Mouse (Mus musculus) gastrocnemius, postnatal 25 days (tissue): ENCODE measurements at regions not wholly inside any gene's neighbourhood (a gene's known extent, or its start where the extent isn't known, plus 50 kb on each side); places are given as distances from the start of the nearest gene placed in this dataset.

ENCODE experiments used
- DNase-seq: peaks from one replicate; pipeline ENCODE4 v3.0.0; 2022

GRCm38 (mm10) chr13:37503898-37504297 is 158.9 kb downstream of the Ly86 start:
- no peak for DNase-seq

GRCm38 (mm10) chr13:37504373-37504772 is 159.4 kb downstream of the Ly86 start:
- no peak for DNase-seq

DNA sequence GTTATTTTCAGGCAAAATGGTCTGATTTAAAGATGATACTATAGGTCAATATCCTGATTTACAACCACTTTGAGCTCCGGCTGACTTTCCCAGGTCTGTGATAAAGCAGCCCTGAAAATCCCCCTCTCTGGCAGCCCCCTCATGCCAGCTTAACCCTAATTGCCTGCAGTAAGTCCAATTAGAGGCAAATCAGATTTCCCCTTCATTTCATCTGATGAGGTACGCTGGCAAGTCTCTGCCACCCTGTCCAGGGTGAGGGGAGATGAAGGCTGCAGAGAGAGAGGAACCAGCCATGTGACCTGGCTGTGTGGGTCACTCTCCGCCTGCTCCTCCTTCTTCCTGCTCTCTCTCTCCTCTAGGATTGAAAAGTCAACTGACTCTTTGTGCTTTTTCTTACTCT is 160.6 kb downstream of the Ly86 start:
- DNase-seq, result no peak

DNA sequence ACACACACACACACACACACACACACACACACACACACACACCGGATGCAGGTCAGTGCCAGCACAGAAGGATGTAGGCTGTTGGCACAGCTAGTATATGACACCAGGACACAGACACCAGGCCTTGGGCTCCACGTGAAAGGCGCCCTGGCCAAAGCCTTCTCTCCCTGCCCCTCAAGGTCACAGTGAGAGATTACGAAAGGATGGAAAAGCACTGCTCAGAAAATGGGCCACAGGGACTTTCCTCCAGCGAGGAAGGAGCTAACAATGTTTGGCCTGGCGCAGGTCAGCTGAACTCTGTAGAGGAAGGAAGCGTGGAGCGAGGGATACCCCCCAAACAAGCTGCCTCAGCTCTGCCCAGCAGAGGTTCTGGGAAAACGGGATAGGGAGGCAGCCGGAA is 161.0 kb downstream of the Ly86 start:
- DNase-seq, result peak; percentile 30

GRCm38 (mm10) chr13:37506701-37507100 is 161.7 kb downstream of the Ly86 start:
- DNase-seq, result no peak

DNA sequence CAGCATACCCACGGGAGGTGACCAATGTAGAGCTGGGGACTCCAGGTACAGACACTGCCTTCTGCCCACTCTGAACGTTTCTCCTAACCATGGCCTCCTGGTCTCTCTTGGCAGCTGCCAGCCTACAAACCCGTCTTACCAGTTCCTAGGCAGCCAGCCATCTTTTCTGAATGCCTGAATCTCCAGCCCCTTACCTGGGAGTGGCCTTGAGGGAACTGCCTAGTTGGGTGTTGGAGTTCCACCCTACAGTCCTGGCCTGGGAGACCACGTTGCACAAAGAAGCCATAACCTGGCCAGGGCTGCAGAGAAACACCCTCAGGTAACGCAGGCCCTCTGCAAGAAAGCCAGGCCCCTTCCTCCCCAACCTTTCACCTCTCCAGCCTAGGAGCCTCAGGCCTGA is 162.1 kb downstream of the Ly86 start:
- no peak for DNase-seq

- peak; percentile 20 for DNase-seq
Measured at GRCm38 (mm10) chr13:37508385-37509351, 163.7 kb downstream of the Ly86 start.

GRCm38 (mm10) chr13:37509352-37509851 is 164.4 kb downstream of the Ly86 start:
- no peak for DNase-seq

DNA sequence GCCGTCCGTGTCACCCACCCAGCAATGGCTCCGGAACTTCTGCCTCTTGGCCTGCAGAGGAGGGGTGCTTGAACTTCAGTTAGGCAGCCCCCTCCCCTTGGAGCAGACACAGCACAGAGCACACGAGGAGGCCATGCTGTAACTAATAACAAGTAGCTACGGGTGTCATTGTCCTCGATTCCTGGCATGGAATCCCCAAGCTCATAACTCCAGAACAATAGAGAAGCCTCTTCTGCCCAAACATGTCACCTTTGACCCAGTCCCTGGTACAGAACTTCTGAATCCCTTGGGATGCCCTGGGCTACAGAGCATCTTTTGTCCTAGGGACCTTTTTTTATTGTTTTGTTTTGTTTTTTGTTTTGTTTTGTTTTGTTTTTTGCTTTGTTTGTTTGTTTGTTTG is 165.5 kb downstream of the Ly86 start:
- no peak for DNase-seq

- DNase-seq, result no peak
Measured at GRCm38 (mm10) chr13:37511006-37511405, 166.0 kb downstream of the Ly86 start.

- DNase-seq, result no peak
Measured at GRCm38 (mm10) chr13:37511406-37511805, 166.4 kb downstream of the Ly86 start.

DNA sequence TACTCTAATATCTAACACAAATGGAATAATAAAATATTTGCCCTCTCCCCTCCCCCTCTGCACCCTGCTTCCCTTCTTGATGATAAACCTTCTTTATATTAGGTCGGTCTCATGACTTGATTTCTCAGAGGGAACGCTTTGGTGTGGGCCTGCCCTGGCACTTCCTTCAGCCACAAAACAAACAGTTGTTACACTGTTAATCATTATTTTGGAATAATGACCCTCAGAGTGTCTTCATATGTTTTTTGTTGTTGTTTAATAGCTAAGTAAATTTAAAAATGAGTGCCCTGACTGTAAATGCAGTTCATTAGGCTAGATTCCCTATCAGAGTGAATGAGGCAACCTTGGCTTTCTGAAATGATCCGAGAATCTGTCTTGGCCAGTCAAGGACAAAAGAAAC is 167.8 kb downstream of the Ly86 start:
- no peak for DNase-seq

DNA sequence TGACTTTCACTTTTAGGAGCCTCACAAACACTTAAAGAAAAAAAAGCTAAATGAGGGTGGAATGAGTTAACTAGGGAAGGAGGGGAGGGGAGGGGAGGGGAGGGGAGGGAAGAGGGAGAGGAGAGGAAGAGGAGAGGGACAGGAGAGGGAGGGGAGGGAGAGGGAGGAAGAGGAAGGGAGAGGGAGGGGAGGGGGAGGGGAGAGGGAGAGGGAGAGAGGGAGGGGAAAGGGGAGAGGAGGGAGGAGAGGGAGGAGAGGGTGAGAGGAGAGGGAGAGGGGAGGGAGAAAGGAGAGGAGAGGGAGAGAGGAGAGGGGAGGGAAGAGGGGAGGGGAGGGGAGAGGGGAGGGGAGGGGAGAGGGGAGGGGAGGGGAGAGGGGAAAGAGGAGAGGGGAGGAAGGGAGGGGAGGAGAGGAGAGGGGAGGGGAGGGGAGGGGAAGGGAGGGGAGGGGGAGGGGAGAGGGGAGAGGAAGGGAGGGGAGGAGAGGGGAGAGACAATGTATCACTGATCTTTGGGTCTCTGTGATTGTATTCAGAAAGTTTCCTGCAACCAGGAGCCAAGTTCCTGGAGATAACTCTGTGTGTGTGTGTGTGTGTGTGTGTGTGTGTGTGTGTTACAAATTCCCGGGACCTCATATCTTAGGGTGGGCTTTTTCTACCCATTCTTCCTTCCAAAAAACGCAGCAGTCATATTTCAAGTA is 168.3 kb downstream of the Ly86 start:
- no peak for DNase-seq

DNA sequence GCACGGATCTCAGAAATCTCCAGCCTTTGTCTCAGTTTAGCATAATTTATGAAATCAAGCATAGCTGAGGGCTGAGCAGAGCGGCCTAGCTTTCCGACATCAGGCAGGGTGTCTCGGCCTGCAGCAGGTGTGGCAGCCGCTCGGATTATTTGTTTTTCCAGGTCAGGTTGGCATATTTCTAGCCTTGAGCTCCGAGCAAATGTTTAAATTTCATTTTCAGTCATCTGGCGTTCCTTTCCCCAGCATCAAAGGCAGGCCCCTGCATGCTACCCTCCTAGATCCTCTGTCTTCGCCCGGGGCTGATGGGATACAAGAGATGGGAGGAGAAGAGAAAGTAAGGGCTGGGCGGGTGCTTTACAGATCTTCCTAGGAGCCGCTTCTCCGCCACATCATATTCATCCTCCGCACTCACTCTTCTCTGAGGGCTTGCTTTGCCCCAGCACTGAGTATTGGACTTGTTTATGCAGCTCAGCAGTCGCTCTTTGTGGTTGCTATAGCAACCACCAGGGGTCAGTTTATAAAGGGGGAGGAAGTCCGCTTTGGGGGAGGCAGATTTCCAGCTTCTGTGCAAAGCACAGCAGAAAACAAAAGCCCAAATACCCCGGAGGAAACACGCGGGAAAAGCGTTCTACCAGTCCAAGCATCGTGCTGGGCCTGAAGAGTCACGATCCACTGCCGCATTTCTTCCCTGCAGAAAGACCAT is 169.0 kb downstream of the Ly86 start:
- peak; percentile 53 for DNase-seq

- no peak for DNase-seq
Measured at GRCm38 (mm10) chr13:37514641-37515305, 169.8 kb downstream of the Ly86 start.

- no peak for DNase-seq
Measured at GRCm38 (mm10) chr13:37517055-37517807, 172.2 kb downstream of the Ly86 start.

- DNase-seq, result no peak
Measured at GRCm38 (mm10) chr13:37519948-37520347, 174.9 kb downstream of the Ly86 start.

DNA sequence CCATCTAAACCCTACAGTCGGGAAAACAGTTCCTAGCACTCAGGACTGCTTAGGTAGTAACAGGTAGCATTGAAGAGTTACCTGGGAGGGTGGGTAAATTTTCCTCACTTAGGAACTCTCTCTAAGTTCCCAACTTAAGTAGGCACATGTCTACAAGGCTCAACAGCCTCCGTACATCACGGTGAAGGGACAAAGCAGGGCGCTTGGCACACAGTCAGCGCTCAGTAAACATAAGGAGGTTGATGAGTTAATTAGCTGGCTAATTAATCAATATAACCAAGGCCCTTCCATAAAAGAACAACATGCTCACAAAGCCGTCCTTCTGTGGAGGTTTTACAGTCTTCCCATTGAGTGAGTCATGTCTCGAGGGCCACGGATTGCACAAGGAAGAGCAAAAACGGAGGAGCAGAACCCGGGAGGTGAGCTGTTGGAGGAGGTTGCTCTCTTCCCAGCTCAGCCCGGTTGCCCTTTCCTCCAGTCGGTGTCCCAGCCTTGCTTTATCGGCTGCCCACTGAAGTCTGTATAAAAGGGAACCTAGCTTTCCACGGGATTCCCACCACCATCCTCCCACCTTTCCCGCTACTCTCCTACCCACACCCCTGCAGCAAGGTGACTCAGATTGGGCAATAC is 180.2 kb downstream of the Ly86 start:
- DNase-seq, result no peak

GRCm38 (mm10) chr13:37526102-37526501 is 181.1 kb downstream of the Ly86 start:
- DNase-seq, result no peak

DNA sequence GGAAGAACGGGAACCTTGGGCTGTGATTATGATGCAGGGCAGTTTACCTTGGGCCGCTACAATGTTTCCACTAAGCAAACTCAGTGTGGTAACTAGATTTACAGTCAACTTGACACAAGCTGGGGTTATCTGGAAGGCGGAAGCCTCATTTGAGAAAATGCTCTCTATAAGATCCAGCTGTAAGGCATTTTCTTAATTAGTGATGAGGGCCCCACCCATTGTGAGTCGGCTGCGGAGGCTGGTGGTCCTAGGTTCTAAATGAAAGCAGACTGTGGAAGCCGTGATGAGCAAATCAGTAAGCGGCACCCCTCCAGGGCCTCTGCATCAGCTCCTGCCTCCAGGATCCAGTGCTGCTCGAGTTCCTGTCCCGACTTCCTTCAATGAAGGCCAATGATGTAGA is 183.4 kb downstream of the Ly86 start:
- DNase-seq, result no peak

DNA sequence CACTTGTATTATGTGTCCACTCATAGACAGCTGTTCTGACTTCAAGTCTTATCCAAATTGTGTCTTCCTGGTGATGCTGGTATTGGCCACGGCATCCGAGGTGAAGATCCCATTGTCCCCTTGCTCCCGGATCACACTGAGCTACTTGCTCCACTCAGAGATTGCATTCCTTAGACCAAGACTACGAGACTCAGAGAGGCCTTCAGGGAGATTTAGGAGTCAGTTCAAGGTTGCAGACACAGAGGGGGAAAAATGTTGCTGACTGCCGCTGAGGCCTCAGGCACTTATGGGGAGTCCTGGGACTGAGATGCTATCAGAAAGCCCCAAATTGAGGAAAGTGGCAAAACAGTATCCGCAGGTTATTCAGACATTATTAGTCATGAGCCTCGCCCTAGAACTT is 183.9 kb downstream of the Ly86 start:
- DNase-seq, result no peak
